In genomic region chr13:95942587-95942986, GRCm38 (mm10) we compare ENCODE assay signal across 18 mouse cellular contexts. TPM values are rescaled to one million over a fixed set of nuclear protein-coding genes. Genes with fewer than 3 reads are reported as not detected.
DNase-seq lines count a peak whose midpoint lies in the region; ATAC-seq lines count a peak whose summit lies in the region.
"Had no signal": no experiment of that assay in that cellular context is flagged by ENCODE, and none has a peak within 500 bp of the region (broad histone marks: within the 10 kb centered on the region; RNA-seq: fewer than 3 reads in every experiment).

No protein-coding gene starts in this region.

- ATAC-seq in granulocyte monocyte progenitor cell, adult 5-6 weeks (replicated peaks; ENCODE audit: poor library complexity, severe bottlenecking): peak; percentile 39
- ATAC-seq in intestine, embryonic 16.5 days: no peak

- no peak overlapping the region for H3K9ac ChIP-seq in intestine, embryonic 16.5 days (ENCODE audit: low read depth, low read length)
- H3K9ac ChIP-seq: embryonic facial prominence, embryonic 13.5 days; hindbrain, embryonic 15.5 days; limb, embryonic 13.5 days; liver, embryonic 14.5 days; neural tube, embryonic 13.5 days had no signal

- H3K4me2 ChIP-seq in intestine, embryonic 16.5 days (ENCODE audit: low read depth, low read length): no peak overlapping the region
- H3K4me2 ChIP-seq: embryonic facial prominence, embryonic 13.5 days; hindbrain, embryonic 15.5 days; limb, embryonic 13.5 days; neural tube, embryonic 13.5 days had no signal

- DNase-seq in layer of hippocampus, adult 11-12 months (ENCODE audit: low spot score): peak; percentile 47
- DNase-seq in layer of hippocampus, adult 9-10 months (ENCODE audit: low spot score): no peak
- peak; percentile 46 for DNase-seq in thymus, postnatal 0 days (ENCODE audit: low spot score)
- DNase-seq in thymus, adult 18-20 months: no peak
- peak; percentile 37 for DNase-seq in naive thymus-derived CD4-positive, alpha-beta T cell, adult 2 months (ENCODE audit: low read depth)
- DNase-seq: adrenal gland, postnatal 10 days; B cell, adult 2 months; cerebellum, adult 2 months; gastrocnemius, postnatal 10 days; kidney, adult 8-10 months; kidney, postnatal 4 days had no signal

- no peaks in the 10 kb centered on the region for H3K27me3 ChIP-seq in intestine, embryonic 16.5 days (replicated peaks; ENCODE audit: control insufficient read depth, insufficient read depth, low read length)
- H3K27me3 ChIP-seq: embryonic facial prominence, embryonic 13.5 days; hindbrain, embryonic 15.5 days; limb, embryonic 13.5 days; neural tube, embryonic 13.5 days had no signal

- H3K9me3 ChIP-seq in intestine, embryonic 16.5 days (ENCODE audit: control insufficient read depth, low read length): no peaks in the 10 kb centered on the region
- H3K9me3 ChIP-seq: embryonic facial prominence, embryonic 13.5 days; hindbrain, embryonic 15.5 days; limb, embryonic 13.5 days; neural tube, embryonic 13.5 days had no signal

- H3K4me3 ChIP-seq in intestine, embryonic 16.5 days (ENCODE audit: low read length): no peak overlapping the region
- H3K4me3 ChIP-seq: embryonic facial prominence, embryonic 13.5 days; hindbrain, embryonic 15.5 days; limb, embryonic 13.5 days; neural tube, embryonic 13.5 days had no signal

- H3K27ac ChIP-seq in intestine, embryonic 16.5 days (ENCODE audit: low read length): no peak overlapping the region
- H3K27ac ChIP-seq: embryonic facial prominence, embryonic 13.5 days; hindbrain, embryonic 15.5 days; limb, embryonic 13.5 days; liver, embryonic 14.5 days; neural tube, embryonic 13.5 days had no signal

- 66% methylated on average over 2 of the region's 2 CpGs for WGBS in intestine, embryonic 16.5 days

- H3K4me1 ChIP-seq in intestine, embryonic 16.5 days (ENCODE audit: control insufficient read depth, insufficient read depth, low read length): no peaks in the 10 kb centered on the region
- H3K4me1 ChIP-seq: embryonic facial prominence, embryonic 13.5 days; hindbrain, embryonic 15.5 days; limb, embryonic 13.5 days; neural tube, embryonic 13.5 days had no signal

- no peaks in the 10 kb centered on the region for H3K36me3 ChIP-seq in intestine, embryonic 16.5 days (ENCODE audit: control insufficient read depth, insufficient read depth, low read length)
- H3K36me3 ChIP-seq: embryonic facial prominence, embryonic 13.5 days; hindbrain, embryonic 15.5 days; limb, embryonic 13.5 days; neural tube, embryonic 13.5 days had no signal

RNA-seq across cellular contexts. Expression of gene Iqgap2, which starts 50.9 kb away (rescaled TPM):
- 10.1 and 12.7 TPM in 2 replicates for polyA plus RNA-seq in thymus, postnatal 0 days (2015; fragmentation: Nextera tagmentation; extraction: Ambion mirVana)
- total RNA-seq in granulocyte monocyte progenitor cell, adult 5-6 weeks (2014; fragmentation: Nextera tagmentation): 71.4 and 91.9 TPM in 2 replicates
- 143 and 157 TPM in 2 replicates for total RNA-seq in granulocyte monocyte progenitor cell, adult 5-6 weeks (2017)
- 29.4 and 32.5 TPM in 2 replicates for polyA plus RNA-seq in intestine, embryonic 16.5 days (2015; fragmentation: Nextera tagmentation; extraction: Ambion mirVana)

Comparison
In these comparisons a context has a peak if more than half of its experiments do, and no peak if none do; other contexts are left out.
1. DNase-seq: peak in layer of hippocampus, adult 11-12 months (single experiment), thymus, postnatal 0 days (single experiment) and naive thymus-derived CD4-positive, alpha-beta T cell, adult 2 months (single experiment); none in layer of hippocampus, adult 9-10 months (single experiment) and thymus, adult 18-20 months (0 of 2).